Mouse (Mus musculus) hindbrain, embryonic 11.5 days (tissue): ENCODE data around the gene Slc39a12. TPM values are rescaled to one million over a fixed set of nuclear protein-coding genes. Genes with fewer than 3 reads are reported as not detected.

Experiments used
- ATAC-seq: fragments of 200-750 bp; cut with Nextera tagmentation; 2 replicates; pipeline ENCODE4 v1.8.0; 2017; ENCODE audit warnings: mild to moderate bottlenecking, moderate TSS enrichment, moderate library complexity; ENCODE audit not compliant: low FRiP score
- DNase-seq: peaks from one replicate; pipeline ENCODE4 v3.0.0-alpha.2; 2015; ENCODE audit warnings: low spot score
- H3K27ac ChIP-seq: fragments of 300-500 bp; sonication (generic); 2 replicates; pipeline ENCODE4 v1.5.1; 2014; ENCODE audit warnings: mild to moderate bottlenecking, low read depth, low read length
- H3K27me3 ChIP-seq: fragments of 300-500 bp; sonication (generic); 2 replicates; pipeline ENCODE4 v1.6.1; 2014; ENCODE audit warnings: mild to moderate bottlenecking, low read length, moderate library complexity, mixed read lengths; ENCODE audit not compliant: control insufficient read depth, insufficient read depth
- H3K36me3 ChIP-seq: fragments of 300-500 bp; sonication (generic); 2 replicates; pipeline ENCODE4 v1.6.1; 2014; ENCODE audit warnings: mild to moderate bottlenecking, low read length, moderate library complexity, mixed read lengths; ENCODE audit not compliant: control insufficient read depth, insufficient read depth
- H3K4me1 ChIP-seq: fragments of 300-500 bp; sonication (generic); replicated peaks from 2 replicates; pipeline ENCODE4 v1.6.1; 2014; ENCODE audit warnings: low read length, mixed read lengths; ENCODE audit not compliant: control insufficient read depth, insufficient read depth
- H3K4me2 ChIP-seq: fragments of 300-500 bp; sonication (generic); replicated peaks from 2 replicates; pipeline ENCODE4 v1.6.1; 2014; ENCODE audit warnings: mild to moderate bottlenecking, low read depth, low read length
- H3K4me3 ChIP-seq: fragments of 300-500 bp; sonication (generic); 2 replicates; pipeline ENCODE4 v1.5.1; 2014; ENCODE audit warnings: low read depth, low read length
- H3K9ac ChIP-seq: fragments of 300-500 bp; sonication (generic); 2 replicates; pipeline ENCODE4 v1.6.1; 2014; ENCODE audit warnings: low read depth, low read length
- H3K9me3 ChIP-seq: fragments of 300-500 bp; sonication (generic); 2 replicates; pipeline ENCODE4 v1.6.1; 2016; ENCODE audit warnings: low read length; ENCODE audit not compliant: control insufficient read depth
- WGBS: fragments of 180-500 bp; shearing (Covaris S2); extraction: QIAGEN DNeasy Blood & Tissue Kit; methylation state at CpG from one replicate; pipeline ENCODE4 v1.1.7; 2014; 5-methylcytosine and 5-hydroxymethylcytosine counted together
- polyA plus RNA-seq: library from polyadenylated mRNA; unstranded; fragments of >200 nt; fragmentation: Nextera tagmentation; extraction: Ambion mirVana; gene quantifications from 2 replicates; pipeline ENCODE4 v1.2.1, GENCODE M21; 2014

The Slc39a12 gene
- polyA plus RNA-seq, 1 experiment from 2014 or later = 1.5 TPM

DNA sequence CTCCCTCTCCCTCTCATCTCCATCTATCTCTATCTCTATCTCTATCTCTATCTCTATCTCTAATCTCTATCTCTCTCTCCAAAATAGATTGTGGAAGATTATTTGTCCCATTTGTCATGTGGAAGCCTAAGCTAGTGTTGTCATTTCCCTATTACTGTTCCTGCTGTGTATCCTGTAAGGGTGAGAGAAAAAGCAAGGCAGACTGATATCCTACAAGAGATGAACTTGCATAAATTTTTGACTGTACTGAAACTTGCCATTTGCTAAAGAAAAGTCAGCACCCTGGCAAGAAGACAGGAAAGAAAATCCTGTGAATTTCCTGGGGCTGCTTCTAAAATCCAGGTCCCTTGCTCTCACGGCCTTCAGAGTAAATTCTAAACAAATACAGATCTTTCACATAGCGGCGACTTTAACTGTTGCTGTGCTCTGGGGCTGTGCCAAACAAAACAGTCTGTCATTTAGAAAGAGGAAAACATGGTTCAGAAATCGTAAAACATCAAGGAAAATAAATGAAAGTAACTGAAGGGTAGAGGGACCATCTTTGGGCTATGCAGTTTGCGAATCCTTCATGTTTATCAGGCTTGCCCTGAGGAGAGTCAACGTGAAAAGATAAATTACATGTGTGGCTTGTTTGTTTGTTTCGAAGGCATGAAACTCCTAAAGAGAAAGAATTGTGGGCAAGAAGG lies 67.0 kb downstream of the Slc39a12 start:
- Histone ChIP-seq H3K27me3 (no peaks in the 10 kb centered on the region), H3K9ac (no peak overlapping the region), H3K36me3 (no peaks in the 10 kb centered on the region), H3K9me3 (no peaks in the 10 kb centered on the region), H3K4me3 (no peak overlapping the region), H3K4me2 (no peak overlapping the region), H3K27ac (no peak overlapping the region), H3K4me1 (no peaks in the 10 kb centered on the region)
- ATAC-seq = no peak
- 81% methylated on average over 7 of the region's 7 CpGs for WGBS
- no peak for DNase-seq

DNA sequence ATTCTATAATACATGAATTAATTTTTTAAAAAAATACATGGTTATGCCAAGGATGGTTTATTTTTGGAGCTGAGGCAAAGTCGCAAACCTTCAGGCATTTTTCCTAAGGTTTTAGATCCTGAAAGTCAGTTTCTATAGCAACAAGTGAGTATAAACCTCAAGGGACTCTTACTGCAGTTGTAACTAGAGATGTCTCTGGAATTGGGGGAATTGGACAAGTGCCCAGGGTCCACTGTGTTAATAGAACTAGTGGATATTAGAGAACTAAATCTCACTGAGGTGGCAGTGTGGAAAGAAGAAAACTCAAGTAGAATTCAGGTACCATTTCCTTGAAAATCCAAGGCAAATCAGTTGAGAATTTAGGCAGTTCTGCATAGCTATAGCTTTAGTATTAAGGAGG lies 76.3 kb downstream of the Slc39a12 start:
- H3K36me3 ChIP-seq = no peaks in the 10 kb centered on the region
- no peak overlapping the region for H3K27ac ChIP-seq
- ATAC-seq = no peak
- H3K9me3 ChIP-seq = no peaks in the 10 kb centered on the region
- WGBS = 65% methylated on average over 1 of the region's 1 CpGs
- no peak overlapping the region for H3K9ac ChIP-seq
- H3K27me3 ChIP-seq = no peaks in the 10 kb centered on the region
- no peak for DNase-seq
- no peak overlapping the region for H3K4me2 ChIP-seq
- H3K4me3 ChIP-seq = no peak overlapping the region
- H3K4me1 ChIP-seq = no peaks in the 10 kb centered on the region

DNA sequence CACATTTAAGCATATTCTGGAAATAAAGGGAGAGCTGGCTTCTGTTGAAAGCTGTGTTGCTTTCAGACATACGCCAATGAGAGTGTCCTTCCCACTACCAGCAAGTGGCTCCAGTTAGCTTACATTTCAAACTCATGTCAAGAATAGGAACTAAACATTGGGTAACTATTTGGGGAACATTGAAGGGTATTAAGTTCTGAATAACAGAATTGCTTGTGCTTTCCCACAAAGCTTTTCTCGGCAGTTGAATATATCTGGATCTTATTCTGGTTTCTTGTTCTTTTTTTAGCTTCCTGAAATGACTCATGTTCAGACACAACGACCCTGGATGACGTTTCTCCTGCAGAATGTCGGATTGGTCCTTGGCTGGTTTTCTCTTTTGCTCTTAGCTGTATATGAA lies 106.0 kb downstream of the Slc39a12 start:
- WGBS = 93% methylated on average over 5 of the region's 5 CpGs
- Histone ChIP-seq H3K4me1 (no peaks in the 10 kb centered on the region), H3K27ac (no peak overlapping the region), H3K9ac (no peak overlapping the region), H3K27me3 (no peaks in the 10 kb centered on the region), H3K4me2 (no peak overlapping the region), H3K4me3 (no peak overlapping the region), H3K9me3 (no peaks in the 10 kb centered on the region), H3K36me3 (no peaks in the 10 kb centered on the region)
- DNase-seq (no peak), ATAC-seq (no peak)

DNA sequence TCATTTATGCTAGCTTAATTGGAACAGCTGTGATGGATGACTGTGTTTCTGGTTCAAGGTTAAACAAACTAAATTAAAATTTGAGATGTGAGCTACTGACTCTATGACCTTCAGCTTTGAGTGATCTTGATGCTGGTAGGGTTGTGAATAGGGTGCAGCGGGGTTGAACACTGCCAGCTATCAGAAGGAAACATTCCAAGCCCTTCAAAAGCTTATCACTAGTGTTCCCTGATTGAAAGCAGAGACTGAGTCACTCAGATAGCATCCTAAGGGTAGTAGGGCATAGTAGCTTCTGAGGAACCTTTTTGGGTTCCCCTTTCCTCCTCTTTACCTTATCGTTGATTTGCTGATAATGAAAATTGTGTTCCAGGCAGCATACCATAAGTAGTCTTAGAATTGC lies 108.0 kb downstream of the Slc39a12 start:
- WGBS = 83% methylated on average over 2 of the region's 2 CpGs
- no peak overlapping the region for H3K27ac ChIP-seq
- no peaks in the 10 kb centered on the region for H3K4me1 ChIP-seq
- H3K9ac ChIP-seq = no peak overlapping the region
- DNase-seq (no peak), ATAC-seq (no peak)
- H3K9me3 ChIP-seq = no peaks in the 10 kb centered on the region
- H3K36me3 ChIP-seq = no peaks in the 10 kb centered on the region
- no peak overlapping the region for H3K4me3 ChIP-seq
- no peaks in the 10 kb centered on the region for H3K27me3 ChIP-seq
- H3K4me2 ChIP-seq = no peak overlapping the region

DNA sequence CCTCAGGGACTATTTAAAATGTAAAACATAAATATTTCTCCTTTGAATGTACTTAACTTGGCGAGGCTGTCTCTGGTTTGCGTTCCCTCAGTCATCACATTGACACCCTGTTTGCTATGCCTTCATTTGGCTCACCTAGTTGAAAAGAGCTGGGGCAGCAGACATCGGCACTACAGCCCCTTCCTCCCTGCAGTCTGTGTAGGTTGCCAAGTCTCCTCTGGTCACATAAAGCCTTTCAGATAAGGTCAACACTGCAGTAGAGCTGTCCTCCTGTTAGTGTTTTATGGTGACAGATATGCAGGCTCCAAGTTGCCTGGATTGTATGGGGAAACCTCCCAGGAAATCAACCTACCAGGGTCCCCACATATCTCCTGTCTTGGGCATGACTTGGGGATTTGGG lies 114.4 kb downstream of the Slc39a12 start:
- H3K9ac ChIP-seq = no peak overlapping the region
- no peaks in the 10 kb centered on the region for H3K27me3 ChIP-seq
- DNase-seq = no peak
- H3K4me2 ChIP-seq = no peak overlapping the region
- WGBS = 68% methylated on average over 3 of the region's 3 CpGs
- ATAC-seq = no peak
- H3K4me1 ChIP-seq = no peaks in the 10 kb centered on the region
- no peak overlapping the region for H3K4me3 ChIP-seq
- H3K27ac ChIP-seq = no peak overlapping the region
- H3K9me3 ChIP-seq = no peaks in the 10 kb centered on the region
- no peaks in the 10 kb centered on the region for H3K36me3 ChIP-seq

DNA sequence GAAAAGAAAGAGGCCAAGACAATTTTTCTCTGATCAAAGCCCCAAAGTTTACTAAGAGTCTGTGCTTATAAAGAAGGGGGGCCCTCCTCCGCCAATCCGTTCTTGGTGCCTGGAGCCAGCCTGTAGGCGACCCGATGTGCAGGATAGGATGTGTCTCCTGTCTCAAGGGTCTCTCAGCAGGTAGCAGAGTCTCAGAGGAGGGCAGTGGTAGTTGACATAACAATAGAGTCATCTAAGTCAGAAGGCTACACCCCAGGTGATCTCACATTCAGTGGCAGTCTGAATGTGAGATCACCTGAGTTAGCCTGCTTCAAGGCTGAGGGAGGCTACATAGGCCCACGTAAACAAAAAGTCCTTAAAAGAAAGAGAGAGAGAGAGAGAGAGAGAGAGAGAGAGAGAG lies 130.1 kb downstream of the Slc39a12 start:
- WGBS = 48% methylated on average over 5 of the region's 5 CpGs
- Histone ChIP-seq H3K27ac (no peak overlapping the region), H3K9me3 (no peaks in the 10 kb centered on the region), H3K27me3 (no peaks in the 10 kb centered on the region), H3K4me2 (no peak overlapping the region), H3K36me3 (no peaks in the 10 kb centered on the region), H3K4me1 (no peaks in the 10 kb centered on the region), H3K4me3 (no peak overlapping the region), H3K9ac (no peak overlapping the region)
- no peak for ATAC-seq
- no peak for DNase-seq

DNA sequence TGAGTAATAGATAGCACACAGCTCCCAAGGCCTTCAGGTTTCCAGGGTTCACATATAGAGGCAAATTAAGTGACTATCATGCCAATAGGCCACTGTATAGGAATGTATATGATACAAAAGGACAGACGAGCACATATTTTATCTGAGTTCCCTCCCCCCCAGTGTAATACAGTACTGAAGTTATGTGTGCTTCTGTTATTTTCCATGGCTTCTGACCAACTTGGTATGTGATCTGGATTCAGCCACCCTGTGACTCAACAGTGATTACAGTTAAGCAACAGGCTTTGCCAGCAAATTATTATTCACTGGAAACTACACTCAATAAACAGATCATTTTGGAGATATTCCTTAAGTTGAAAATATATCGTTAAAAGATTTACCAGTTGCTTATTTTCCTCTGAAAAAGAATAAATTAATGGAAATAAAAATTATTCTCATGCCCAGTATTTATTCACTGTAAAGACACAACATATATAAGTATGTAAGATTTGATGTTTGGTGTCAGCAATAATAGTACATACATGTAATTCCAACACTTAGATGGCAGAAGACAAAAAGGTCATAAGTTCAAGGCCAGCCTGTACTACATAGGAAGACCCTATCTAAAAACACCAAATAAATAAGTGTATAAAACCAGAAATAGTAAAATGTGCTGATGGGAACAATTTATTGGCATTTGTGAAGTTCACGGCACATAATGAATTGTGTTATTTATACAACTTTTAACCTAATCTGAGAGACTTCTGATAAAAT lies 146.4 kb downstream of the Slc39a12 start:
- no peak overlapping the region for H3K4me2 ChIP-seq
- H3K9ac ChIP-seq = no peak overlapping the region
- DNase-seq (no peak), ATAC-seq (peak; percentile 55; the same call in 1 of the 2 replicates)
- H3K27ac ChIP-seq = no peak overlapping the region
- H3K9me3 ChIP-seq = no peaks in the 10 kb centered on the region
- H3K4me3 ChIP-seq = no peak overlapping the region
- H3K4me1 ChIP-seq = no peaks in the 10 kb centered on the region
- WGBS = 89% methylated on average over 3 of the region's 3 CpGs
- no peaks in the 10 kb centered on the region for H3K36me3 ChIP-seq
- H3K27me3 ChIP-seq = no peaks in the 10 kb centered on the region

DNA sequence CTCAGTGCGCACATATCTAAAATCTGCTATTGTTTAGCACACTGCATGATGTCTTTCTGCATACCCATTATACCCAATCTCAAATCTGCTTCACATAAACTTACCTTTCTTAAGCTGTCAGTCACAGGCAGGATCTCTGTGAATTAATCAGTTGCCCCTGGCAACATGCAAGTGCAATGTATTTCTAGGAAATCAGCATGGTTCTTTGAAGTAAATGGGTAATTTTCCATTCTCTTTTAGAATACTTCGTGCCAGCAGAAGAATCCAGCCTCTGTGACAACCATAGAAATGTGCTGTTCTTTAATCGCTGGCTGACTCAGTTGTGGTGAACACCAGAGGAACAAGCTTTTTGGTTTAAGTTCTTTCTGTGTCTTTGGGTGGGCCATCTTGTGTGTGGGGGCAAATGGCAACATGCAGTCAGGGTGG lies 147.1 kb downstream of the Slc39a12 start:
- no peak overlapping the region; the same call in 1 of the 2 replicates for H3K4me2 ChIP-seq
- no peaks in the 10 kb centered on the region for H3K9me3 ChIP-seq
- H3K36me3 ChIP-seq = no peaks in the 10 kb centered on the region
- no peaks in the 10 kb centered on the region for H3K27me3 ChIP-seq
- ATAC-seq (peak; percentile 86), DNase-seq (peak; percentile 18)
- no peak overlapping the region for H3K9ac ChIP-seq
- no peak overlapping the region for H3K4me3 ChIP-seq
- H3K27ac ChIP-seq = no peak overlapping the region
- no peaks in the 10 kb centered on the region for H3K4me1 ChIP-seq
- 45% methylated on average over 3 of the region's 3 CpGs for WGBS

DNA sequence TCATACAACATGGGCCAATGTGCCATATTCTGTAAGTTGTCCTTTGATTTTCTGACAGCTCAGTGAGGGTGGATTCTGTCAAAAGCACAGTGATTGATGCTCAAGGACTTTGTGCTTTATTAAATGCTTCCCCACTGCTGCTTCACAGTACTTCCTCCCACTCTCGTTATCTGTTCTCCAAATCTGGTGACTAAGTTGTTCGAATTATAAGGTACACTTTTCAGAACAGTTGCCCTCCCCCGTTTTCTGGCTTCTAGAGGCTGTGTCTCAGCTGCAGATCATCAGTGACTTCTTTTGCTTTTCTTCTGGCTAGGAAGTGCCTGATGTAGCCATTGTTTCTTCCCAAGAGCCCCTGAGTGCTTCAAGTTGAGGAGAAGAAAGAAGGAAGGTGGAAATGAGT lies 149.7 kb downstream of the Slc39a12 start:
- no peaks in the 10 kb centered on the region for H3K27me3 ChIP-seq
- no peaks in the 10 kb centered on the region for H3K36me3 ChIP-seq
- ATAC-seq (no peak), DNase-seq (no peak)
- H3K9ac ChIP-seq = no peak overlapping the region
- H3K4me3 ChIP-seq = no peak overlapping the region
- H3K4me2 ChIP-seq = no peak overlapping the region
- no peaks in the 10 kb centered on the region for H3K9me3 ChIP-seq
- H3K27ac ChIP-seq = no peak overlapping the region
- WGBS = 81% methylated on average over 3 of the region's 3 CpGs
- no peaks in the 10 kb centered on the region for H3K4me1 ChIP-seq
